Mouse (Mus musculus): ENCODE data around the gene Chrna5. TPM values are rescaled to one million over a fixed set of nuclear protein-coding genes. Genes with fewer than 3 reads are reported as not detected.

Gene Chrna5
- total and polyA plus RNA-seq, 3 experiments: not detected

DNA sequence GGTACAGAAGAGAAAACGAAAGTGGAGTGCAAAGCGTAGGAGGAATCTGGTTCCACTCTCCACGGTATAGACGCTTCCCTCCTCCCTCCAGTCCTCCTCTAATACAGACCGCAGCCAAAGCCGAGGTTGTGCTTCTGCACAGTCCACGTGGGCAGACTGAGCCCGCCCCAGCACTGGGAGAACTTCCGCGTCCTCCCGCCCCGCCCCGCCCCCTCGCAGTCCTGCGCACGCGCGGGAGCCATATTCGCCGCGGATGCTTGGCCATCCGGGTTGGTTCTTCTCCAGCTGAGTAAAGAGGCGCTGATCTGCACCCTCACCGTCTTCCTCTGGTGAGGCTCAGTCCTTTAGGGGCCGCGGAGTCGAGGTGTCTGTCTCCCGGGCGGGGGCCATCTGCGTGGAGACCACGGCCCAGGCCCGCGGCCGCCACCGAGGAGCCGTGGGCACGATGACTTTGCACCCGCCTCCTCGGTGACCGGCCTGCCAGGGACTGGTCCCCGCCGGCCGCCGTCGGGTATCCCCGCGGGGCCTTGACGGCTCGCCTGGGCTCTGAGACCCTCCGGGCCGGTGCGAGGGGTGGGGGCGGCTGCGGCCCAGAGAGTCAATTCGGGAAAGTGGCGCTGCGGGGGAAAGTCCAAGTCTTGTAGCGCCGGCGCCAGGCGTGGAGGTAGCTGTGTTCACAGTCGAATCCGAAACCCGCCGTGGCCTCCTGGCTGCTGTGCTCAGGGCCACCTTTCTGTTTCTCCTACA lies 29.9 kb upstream of the Chrna5 start, which contains the start of the genes Psma4 and AY074887 (continued):
- TF ChIP-seq UBTF (IDR thresholded peaks at IDR 0.05; ENCODE audit: low read depth, low read length) (peak; percentile 91), MAX (IDR thresholded peaks at IDR 0.05; ENCODE audit: low read length) (peak; percentile 96), RAD21 (IDR thresholded peaks at IDR 0.05; ENCODE audit: low read depth, low read length) (no peak), RCOR1 (conservative IDR thresholded peaks at IDR 0.05; ENCODE audit: low read depth, low read length) (no peak), TBP (conservative IDR thresholded peaks at IDR 0.05; ENCODE audit: low read depth, low read length) (peak; percentile 92), JUN (IDR thresholded peaks at IDR 0.05; ENCODE audit: insufficient read depth, low read depth, low read length) (no peak), POLR2AphosphoS2 (IDR thresholded peaks at IDR 0.05; ENCODE audit: low read depth, low read length) (peak; percentile 80; the same call in 1 of the 2 replicates), NELFE (IDR thresholded peaks at IDR 0.05; ENCODE audit: low read depth, low read length) (peak; percentile 96), CTCF (conservative IDR thresholded peaks at IDR 0.05 in 1 of 2, IDR thresholded peaks at IDR 0.05 in 1 of 2; ENCODE audit: low read depth in 2 of 2, low read length in 2 of 2) (no peak)

DNA sequence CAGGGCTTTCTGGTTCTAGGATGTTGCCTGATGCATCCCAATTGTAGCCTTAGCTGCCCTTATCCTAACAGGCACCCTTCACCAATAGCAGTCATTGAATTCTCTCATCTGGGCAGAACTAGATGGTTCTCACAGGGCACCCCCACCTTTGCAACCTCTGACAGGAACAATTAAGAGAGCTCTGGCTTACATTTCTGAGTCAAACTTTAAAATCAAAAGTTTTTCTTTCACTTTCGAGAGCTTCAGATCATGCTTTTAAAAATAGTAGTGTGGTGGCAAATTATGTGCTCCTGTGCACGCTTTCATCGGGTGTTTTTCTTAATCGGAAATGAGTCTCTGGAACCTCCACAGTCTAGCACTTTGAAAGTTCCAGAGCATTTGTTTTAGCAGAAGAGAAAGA lies 19.6 kb upstream of the Chrna5 start:
- dilution Hi-C loops (cut with MboI; ENCODE audit: extremely low pct_ligation_motif_present, extremely low pct_unique_long_range_greater_than_20kb, low sequenced_read_pairs): no loop called here
- Histone ChIP-seq H3K4me1 (ENCODE audit: control insufficient read depth in 1 of 2, insufficient read depth in 2 of 2) (peaks cover 0 to 4% of the 10 kb centered on the region in 2 experiments; a peak in 1 of 4 replicates), H3K4me2 (ENCODE audit: insufficient read depth, low read depth, poor library complexity, severe bottlenecking) (no peak overlapping the region), H3K79me2 (replicated peaks; ENCODE audit: control insufficient read depth, extremely low read depth, insufficient read depth, poor library complexity, severe bottlenecking) (no peaks in the 10 kb centered on the region), H3K4me3 (replicated peaks in 1 of 3; ENCODE audit: low read depth in 2 of 3, low read length in 2 of 3, poor library complexity in 1 of 3) (no peak overlapping the region), H3K36me3 (replicated peaks in 1 of 2; ENCODE audit: control insufficient read depth in 1 of 2, insufficient read depth in 1 of 2, low read length in 1 of 2) (peaks cover 34 to 52% of the 10 kb centered on the region in 2 experiments), H3K27ac (ENCODE audit: insufficient read depth, low read depth) (no peak overlapping the region), H3K27me3 (replicated peaks) (no peaks in the 10 kb centered on the region), H3K9me3 (replicated peaks; ENCODE audit: low read length) (peaks cover 7% of the 10 kb centered on the region), H3K9ac (ENCODE audit: insufficient read depth, low read depth) (no peak overlapping the region)
- in situ Hi-C loops (cut with MboI; ENCODE audit: low pct_ligation_motif_present, low pct_unique_long_range_greater_than_20kb, low sequenced_read_pairs): no loop called here
- TF ChIP-seq CHD1 (IDR thresholded peaks at IDR 0.05; ENCODE audit: low read depth, low read length) (no peak), MEF2A (IDR thresholded peaks at IDR 0.05; ENCODE audit: borderline replicate concordance, low read depth, low read length) (peak; percentile 21; the same call in 1 of the 2 replicates), BHLHE40 (IDR thresholded peaks at IDR 0.05; ENCODE audit: low read depth, low read length) (0 out of 2 replicates have a peak, but pooled peaks have one; percentile 27)
- DNase-seq (ENCODE audit: extremely low read depth): no peak

DNA sequence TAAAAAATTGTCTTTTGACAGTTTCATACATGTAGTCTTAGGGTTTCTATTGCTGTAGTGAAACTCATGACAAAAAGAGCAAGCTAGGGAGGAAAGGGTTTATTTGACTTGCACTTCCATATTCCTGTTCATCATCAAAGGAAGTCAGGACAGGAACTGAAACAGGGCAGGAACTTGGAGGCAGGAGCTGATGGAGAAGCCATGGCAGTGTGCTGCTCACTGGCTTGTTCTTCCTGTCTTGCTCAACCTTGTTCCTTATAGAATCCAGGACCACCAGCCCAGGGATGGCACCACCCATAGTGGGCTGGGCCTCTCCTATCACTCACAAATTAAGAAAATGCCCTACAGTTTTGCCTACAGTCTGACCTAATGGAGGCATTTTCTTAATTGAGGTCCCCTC lies 17.0 kb upstream of the Chrna5 start:
- H3K9me3 ChIP-seq (replicated peaks; ENCODE audit: low read length): peaks cover 7% of the 10 kb centered on the region
- H3K4me1 ChIP-seq (ENCODE audit: control insufficient read depth in 1 of 2, insufficient read depth in 2 of 2): peaks cover 0 to 4% of the 10 kb centered on the region in 2 experiments; a peak in 1 of 4 replicates
- H3K4me3 ChIP-seq (replicated peaks in 1 of 3; ENCODE audit: low read depth in 2 of 3, low read length in 2 of 3, poor library complexity in 1 of 3): no peak overlapping the region
- no peak overlapping the region for H3K4me2 ChIP-seq (ENCODE audit: insufficient read depth, low read depth, poor library complexity, severe bottlenecking)
- H3K79me2 ChIP-seq (replicated peaks; ENCODE audit: control insufficient read depth, extremely low read depth, insufficient read depth, poor library complexity, severe bottlenecking): no peaks in the 10 kb centered on the region
- H3K27me3 ChIP-seq (replicated peaks): no peaks in the 10 kb centered on the region
- no peak overlapping the region for H3K9ac ChIP-seq (ENCODE audit: insufficient read depth, low read depth)
- TF ChIP-seq ZKSCAN1 (IDR thresholded peaks at IDR 0.05; ENCODE audit: borderline replicate concordance, low read depth, low read length) (no peak), TCF12 (IDR thresholded peaks at IDR 0.05; ENCODE audit: low read depth, low read length) (no peak), RAD21 (IDR thresholded peaks at IDR 0.05; ENCODE audit: low read depth, low read length) (no peak), IRF4 (IDR thresholded peaks at IDR 0.05; ENCODE audit: low read depth, low read length) (no peak), JUN (IDR thresholded peaks at IDR 0.05; ENCODE audit: insufficient read depth, low read depth, low read length) (no peak), USF1 (IDR thresholded peaks at IDR 0.05; ENCODE audit: low read depth, low read length) (no peak), POLR2A (IDR thresholded peaks at IDR 0.05; ENCODE audit: low read depth, low read length) (no peak), E2F4 (IDR thresholded peaks at IDR 0.05; ENCODE audit: insufficient replicate concordance, low read depth, low read length) (no peak), NELFE (IDR thresholded peaks at IDR 0.05; ENCODE audit: low read depth, low read length) (no peak), ELF1 (IDR thresholded peaks at IDR 0.05; ENCODE audit: low read depth, low read length) (no peak), GABPA (IDR thresholded peaks at IDR 0.05; ENCODE audit: insufficient replicate concordance, low read depth, low read length) (no peak), ZMIZ1 (IDR thresholded peaks at IDR 0.05; ENCODE audit: low read depth, low read length) (no peak), ZNF384 (IDR thresholded peaks at IDR 0.05; ENCODE audit: low read depth, low read length) (no peak), MYC (IDR thresholded peaks at IDR 0.05; ENCODE audit: low read depth, low read length) (no peak)
- DNase-seq (ENCODE audit: extremely low read depth): no peak
- peaks cover 10 to 28% of the 10 kb centered on the region in 2 experiments for H3K36me3 ChIP-seq (replicated peaks in 1 of 2; ENCODE audit: control insufficient read depth in 1 of 2, insufficient read depth in 1 of 2, low read length in 1 of 2)
- dilution Hi-C loops (cut with MboI; ENCODE audit: extremely low pct_ligation_motif_present, extremely low pct_unique_long_range_greater_than_20kb, low sequenced_read_pairs) (no loop called here), in situ Hi-C loops (cut with MboI; ENCODE audit: low pct_ligation_motif_present, low pct_unique_long_range_greater_than_20kb, low sequenced_read_pairs) (no loop called here)
- no peak overlapping the region for H3K27ac ChIP-seq (ENCODE audit: insufficient read depth, low read depth)
